Mouse (Mus musculus) midbrain, embryonic 12.5 days (tissue): ENCODE data around the gene Coq5. TPM values are rescaled to one million over a fixed set of nuclear protein-coding genes. Genes with fewer than 3 reads are reported as not detected.

Experiments used
- ATAC-seq: fragments of 200-750 bp; cut with Nextera tagmentation; 2 replicates; pipeline ENCODE4 v1.8.0; 2017; ENCODE audit warnings: low read depth, moderate TSS enrichment, moderate library complexity; ENCODE audit not compliant: low FRiP score
- H3K27ac ChIP-seq: fragments of 300-500 bp; sonication (generic); replicated peaks from 2 replicates; pipeline ENCODE4 v1.5.1; 2016; ENCODE audit warnings: mild to moderate bottlenecking
- H3K27me3 ChIP-seq: fragments of 300-500 bp; sonication (generic); 2 replicates; pipeline ENCODE4 v1.6.1; 2016; ENCODE audit warnings: mild to moderate bottlenecking
- H3K36me3 ChIP-seq: fragments of 300-500 bp; sonication (generic); 2 replicates; pipeline ENCODE4 v1.6.1; 2016
- H3K4me1 ChIP-seq: fragments of 300-500 bp; sonication (generic); 2 replicates; pipeline ENCODE4 v1.6.1; 2016
- H3K4me2 ChIP-seq: fragments of 300-500 bp; sonication (generic); replicated peaks from 2 replicates; pipeline ENCODE4 v1.6.1; 2016; ENCODE audit warnings: mild to moderate bottlenecking, moderate library complexity
- H3K4me3 ChIP-seq: fragments of 300-500 bp; sonication (generic); 2 replicates; pipeline ENCODE4 v1.5.1; 2016; ENCODE audit warnings: mild to moderate bottlenecking
- H3K9ac ChIP-seq: fragments of 300-500 bp; sonication (generic); replicated peaks from 2 replicates; pipeline ENCODE4 v1.6.1; 2016; ENCODE audit warnings: mild to moderate bottlenecking, moderate library complexity
- H3K9me3 ChIP-seq: fragments of 300-500 bp; sonication (generic); 2 replicates; pipeline ENCODE4 v1.6.1; 2016; ENCODE audit warnings: mild to moderate bottlenecking
- WGBS: fragments of 180-500 bp; shearing (Covaris S2); methylation state at CpG from one replicate; pipeline ENCODE4 v1.1.7; 2016; 5-methylcytosine and 5-hydroxymethylcytosine counted together
- polyA plus RNA-seq: library from polyadenylated mRNA; unstranded; fragments of >200 nt; fragmentation: Nextera tagmentation; extraction: Ambion mirVana; gene quantifications from 2 replicates; pipeline ENCODE4 v1.2.1, GENCODE M21; 2016

Coq5 gene
- polyA plus RNA-seq, 1 experiment from 2014 or later = 48.5 TPM

DNA sequence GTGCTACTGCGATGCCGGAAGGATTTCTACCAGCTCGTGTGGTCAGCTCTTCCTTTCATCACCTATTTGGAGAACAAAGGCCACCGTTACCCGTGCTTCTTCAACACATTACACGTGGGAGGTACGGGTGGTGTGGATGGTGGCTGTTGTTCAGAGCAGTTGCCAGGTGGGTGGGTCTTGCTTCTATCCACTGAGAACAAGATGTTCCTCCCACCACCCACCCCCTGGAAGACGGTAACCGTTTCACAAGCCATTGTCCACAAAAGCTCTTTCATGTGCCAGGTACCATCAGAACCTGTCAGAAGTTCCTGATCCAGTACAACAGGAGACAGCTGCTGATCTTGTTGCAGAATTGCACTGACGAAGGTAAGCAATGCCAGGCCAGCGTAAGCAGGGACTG, 39.3 kb upstream of the Coq5 start:
- Histone ChIP-seq H3K27ac (no peak overlapping the region), H3K27me3 (peaks cover 24% of the 10 kb centered on the region), H3K4me3 (no peak overlapping the region), H3K9ac (no peak overlapping the region), H3K4me1 (peaks cover 17% of the 10 kb centered on the region), H3K4me2 (no peak overlapping the region), H3K36me3 (peaks cover 57% of the 10 kb centered on the region), H3K9me3 (no peaks in the 10 kb centered on the region)
- ATAC-seq = no peak
- 92% methylated on average over 11 of the region's 11 CpGs for WGBS

DNA sequence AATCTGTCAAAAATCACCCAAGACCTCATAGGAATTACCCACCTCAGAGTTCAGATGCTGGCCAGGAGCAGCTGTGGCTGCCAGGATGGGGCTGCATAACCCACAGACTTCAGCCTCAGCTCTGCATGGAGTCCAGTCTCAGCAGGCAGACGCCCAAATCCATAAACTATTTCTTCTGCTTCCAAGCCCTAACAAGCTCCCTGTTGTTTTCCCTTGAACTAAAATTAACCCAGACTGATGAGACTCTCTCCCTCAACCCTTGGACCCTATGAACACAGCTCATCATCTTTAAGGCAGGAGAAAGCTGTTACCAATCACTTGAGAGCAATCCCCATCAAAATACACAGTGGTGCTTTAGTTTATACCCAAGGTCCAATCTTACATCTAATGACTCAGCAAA, 24.0 kb upstream of the Coq5 start:
- no peak overlapping the region for H3K27ac ChIP-seq
- 84% methylated on average over 1 of the region's 1 CpGs for WGBS
- H3K4me2 ChIP-seq = no peak overlapping the region
- H3K4me3 ChIP-seq = no peak overlapping the region
- no peaks in the 10 kb centered on the region for H3K27me3 ChIP-seq
- no peak overlapping the region for H3K9ac ChIP-seq
- H3K36me3 ChIP-seq = peaks cover 71% of the 10 kb centered on the region
- ATAC-seq = no peak
- H3K4me1 ChIP-seq = no peaks in the 10 kb centered on the region
- H3K9me3 ChIP-seq = no peaks in the 10 kb centered on the region

DNA sequence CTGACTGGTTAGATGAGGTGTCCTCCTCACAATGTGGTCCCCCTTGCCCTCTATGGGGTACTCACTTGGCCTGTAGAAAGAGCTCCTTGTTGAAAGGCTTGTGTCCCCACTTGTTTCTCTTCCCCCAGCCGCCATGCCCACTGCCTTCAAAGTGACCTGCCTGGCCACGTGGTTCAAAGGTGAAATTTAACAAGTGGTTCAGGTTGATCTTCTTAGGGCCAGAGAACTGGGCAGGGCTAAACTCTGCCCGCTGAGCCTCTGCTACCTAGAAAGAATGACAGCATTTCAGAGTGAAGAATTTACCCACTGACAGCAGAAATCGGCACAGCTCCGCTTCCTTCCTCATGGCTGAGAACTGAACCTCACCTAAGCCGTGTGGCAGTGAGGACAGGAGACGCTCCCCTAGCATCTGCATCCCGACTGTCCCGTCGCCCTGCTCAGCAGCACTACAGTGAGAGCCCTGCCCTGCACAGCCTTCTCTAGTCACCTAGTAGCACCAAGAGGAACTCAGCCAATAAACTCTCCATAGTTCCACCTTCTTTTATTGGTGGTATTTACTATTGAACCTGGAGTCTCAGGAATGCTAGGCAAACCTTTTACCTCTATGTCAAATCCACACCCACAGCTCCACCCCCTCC, 22.4 kb upstream of the Coq5 start:
- no peaks in the 10 kb centered on the region for H3K4me1 ChIP-seq
- H3K9me3 ChIP-seq = no peaks in the 10 kb centered on the region
- H3K9ac ChIP-seq = no peak overlapping the region
- H3K36me3 ChIP-seq = peaks cover 62% of the 10 kb centered on the region
- H3K4me2 ChIP-seq = no peak overlapping the region
- WGBS = 92% methylated on average over 10 of the region's 10 CpGs
- ATAC-seq = no peak
- no peak overlapping the region for H3K27ac ChIP-seq
- H3K27me3 ChIP-seq = no peaks in the 10 kb centered on the region
- H3K4me3 ChIP-seq = no peak overlapping the region

DNA sequence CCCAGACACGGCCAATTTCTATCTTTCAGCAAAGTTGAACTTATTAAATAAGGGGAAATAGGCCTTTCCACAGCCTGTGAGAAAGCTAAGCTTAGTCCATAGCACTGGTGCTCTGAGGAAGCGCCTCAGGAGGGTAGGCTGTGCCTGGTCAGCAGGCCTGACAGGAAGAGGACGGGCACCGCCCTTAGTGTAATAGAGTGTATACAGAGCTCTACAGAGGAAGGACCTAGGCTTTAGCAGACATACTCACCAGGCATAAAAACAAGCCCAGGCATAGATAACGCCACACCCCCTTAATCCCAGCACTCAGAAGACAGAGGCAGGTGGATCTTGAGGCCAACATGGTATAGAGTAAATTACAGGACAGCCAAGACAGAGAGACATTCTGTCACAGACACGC, 19.1 kb upstream of the Coq5 start:
- peaks cover 64% of the 10 kb centered on the region for H3K36me3 ChIP-seq
- no peaks in the 10 kb centered on the region for H3K27me3 ChIP-seq
- no peak overlapping the region for H3K9ac ChIP-seq
- no peak for ATAC-seq
- H3K4me1 ChIP-seq = peaks cover 7% of the 10 kb centered on the region; the same call in 1 of the 2 replicates
- 94% methylated on average over 6 of the region's 6 CpGs for WGBS
- H3K4me3 ChIP-seq = no peak overlapping the region
- no peaks in the 10 kb centered on the region for H3K9me3 ChIP-seq
- no peak overlapping the region for H3K4me2 ChIP-seq
- no peak overlapping the region for H3K27ac ChIP-seq

DNA sequence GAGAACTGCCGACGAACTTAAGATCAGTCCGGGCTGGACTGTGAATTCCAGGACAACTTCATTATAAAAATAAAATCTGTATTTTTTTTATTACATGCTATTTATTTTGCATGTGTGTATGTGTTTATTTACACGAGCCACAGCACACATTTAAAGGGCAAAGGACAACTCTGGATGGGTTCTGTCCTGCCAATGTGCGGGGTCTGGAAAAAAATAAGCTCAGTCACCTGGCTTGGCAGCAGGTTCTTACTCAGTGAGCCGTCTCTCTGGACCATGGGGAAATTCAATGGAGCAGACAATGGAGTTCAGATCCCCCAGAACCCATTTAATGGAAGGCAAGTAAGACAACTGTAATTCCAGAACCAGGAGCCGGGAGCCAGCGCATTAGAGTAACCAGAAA, 18.3 kb upstream of the Coq5 start:
- WGBS = 93% methylated on average over 8 of the region's 8 CpGs
- no peak overlapping the region for H3K4me2 ChIP-seq
- H3K27ac ChIP-seq = no peak overlapping the region
- no peak overlapping the region for H3K4me3 ChIP-seq
- H3K4me1 ChIP-seq = peaks cover 7% of the 10 kb centered on the region; the same call in 1 of the 2 replicates
- no peaks in the 10 kb centered on the region for H3K9me3 ChIP-seq
- H3K36me3 ChIP-seq = peaks cover 60% of the 10 kb centered on the region
- H3K9ac ChIP-seq = no peak overlapping the region
- ATAC-seq = no peak
- no peaks in the 10 kb centered on the region for H3K27me3 ChIP-seq

DNA sequence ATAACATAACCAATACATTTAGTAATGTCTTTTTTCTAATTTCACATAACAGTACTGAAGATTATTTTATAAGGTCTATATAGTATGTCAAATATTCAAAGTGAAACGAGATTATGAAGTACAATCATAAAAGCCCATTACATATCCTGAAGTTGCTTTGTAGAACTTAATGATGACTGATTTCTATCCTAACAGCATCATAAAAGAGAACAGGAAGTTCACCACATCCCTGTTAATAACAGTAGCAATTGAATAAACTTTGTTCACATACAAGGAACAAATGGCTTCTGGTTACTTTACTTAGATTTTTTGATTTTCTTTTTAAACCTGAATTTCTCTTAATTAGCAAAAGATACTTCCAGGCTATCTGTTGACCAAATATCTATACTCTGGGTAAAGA, 17.6 kb upstream of the Coq5 start:
- Histone ChIP-seq H3K4me3 (no peak overlapping the region), H3K36me3 (peaks cover 58% of the 10 kb centered on the region), H3K9me3 (no peaks in the 10 kb centered on the region), H3K27ac (no peak overlapping the region), H3K4me1 (peaks cover 7% of the 10 kb centered on the region; the same call in 1 of the 2 replicates), H3K4me2 (no peak overlapping the region), H3K9ac (no peak overlapping the region), H3K27me3 (no peaks in the 10 kb centered on the region)
- WGBS = 94% methylated on average over 1 of the region's 1 CpGs
- ATAC-seq = no peak

DNA sequence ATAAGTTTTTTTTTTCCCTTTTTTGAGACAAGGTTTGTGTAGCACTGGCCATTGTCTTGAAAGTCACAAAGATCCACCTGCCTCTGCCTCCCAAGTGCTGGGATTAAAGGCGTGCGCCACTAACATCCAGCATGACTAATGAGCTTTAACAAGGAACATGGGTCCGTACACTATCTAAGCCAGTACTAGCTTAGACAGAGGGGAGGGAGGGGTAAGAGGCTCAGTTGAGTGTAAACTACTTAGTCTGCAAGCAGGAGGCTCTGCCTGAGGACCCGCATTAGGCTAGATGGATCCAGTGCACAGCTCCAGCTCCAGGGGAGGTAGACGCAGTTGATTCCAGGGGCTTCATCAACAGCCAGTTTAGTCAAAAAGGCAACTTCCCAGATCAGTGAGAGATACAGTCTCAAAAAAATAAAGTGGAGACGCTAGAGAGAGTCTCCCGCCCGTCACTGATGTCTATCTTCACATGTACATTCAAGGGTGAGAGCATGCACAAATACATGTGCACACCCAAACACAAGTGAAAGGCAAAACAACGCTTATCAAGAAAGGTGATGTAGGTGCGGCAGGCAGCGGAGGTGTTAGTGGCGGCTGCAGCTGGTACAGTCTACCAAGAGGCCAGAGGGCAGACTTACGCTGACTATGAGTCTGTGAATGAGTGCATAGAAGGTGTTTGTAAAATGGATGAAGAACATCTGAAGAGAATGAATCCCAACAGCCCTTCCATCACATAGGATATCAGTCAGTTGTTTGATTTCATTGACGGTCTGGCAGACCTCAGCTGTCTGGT, 16.8 kb upstream of the Coq5 start:
- Histone ChIP-seq H3K4me2 (no peak overlapping the region), H3K27ac (no peak overlapping the region), H3K27me3 (no peaks in the 10 kb centered on the region), H3K9ac (no peak overlapping the region), H3K9me3 (no peaks in the 10 kb centered on the region), H3K4me1 (peaks cover 7% of the 10 kb centered on the region; the same call in 1 of the 2 replicates), H3K4me3 (no peak overlapping the region), H3K36me3 (peaks cover 50% of the 10 kb centered on the region)
- 81% methylated on average over 14 of the region's 14 CpGs for WGBS
- no peak for ATAC-seq

DNA sequence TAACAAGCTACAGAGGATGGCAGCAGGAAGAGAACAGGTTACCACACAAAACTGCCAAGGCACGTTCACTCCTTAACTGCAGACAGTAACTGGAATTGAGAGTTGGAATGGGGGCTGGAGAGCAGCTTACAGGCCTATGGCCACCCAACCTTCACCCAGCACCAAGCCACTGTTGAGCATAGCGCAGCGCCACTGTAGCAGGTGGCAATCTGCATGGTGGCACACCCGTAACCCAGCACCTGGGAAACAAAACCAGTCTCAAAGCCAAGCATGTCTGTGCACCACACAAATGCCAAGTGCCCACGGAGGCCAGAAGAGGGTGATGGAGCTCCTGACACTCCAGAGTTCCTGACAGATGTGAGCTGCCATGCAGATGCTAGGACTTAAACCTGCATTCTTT, 13.1 kb upstream of the Coq5 start:
- Histone ChIP-seq H3K9me3 (no peaks in the 10 kb centered on the region), H3K27ac (no peak overlapping the region), H3K4me2 (no peak overlapping the region), H3K36me3 (peaks cover 32% of the 10 kb centered on the region), H3K27me3 (no peaks in the 10 kb centered on the region), H3K4me3 (no peak overlapping the region), H3K4me1 (peaks cover 33% of the 10 kb centered on the region), H3K9ac (no peak overlapping the region)
- ATAC-seq = no peak
- WGBS = 98% methylated on average over 5 of the region's 5 CpGs

DNA sequence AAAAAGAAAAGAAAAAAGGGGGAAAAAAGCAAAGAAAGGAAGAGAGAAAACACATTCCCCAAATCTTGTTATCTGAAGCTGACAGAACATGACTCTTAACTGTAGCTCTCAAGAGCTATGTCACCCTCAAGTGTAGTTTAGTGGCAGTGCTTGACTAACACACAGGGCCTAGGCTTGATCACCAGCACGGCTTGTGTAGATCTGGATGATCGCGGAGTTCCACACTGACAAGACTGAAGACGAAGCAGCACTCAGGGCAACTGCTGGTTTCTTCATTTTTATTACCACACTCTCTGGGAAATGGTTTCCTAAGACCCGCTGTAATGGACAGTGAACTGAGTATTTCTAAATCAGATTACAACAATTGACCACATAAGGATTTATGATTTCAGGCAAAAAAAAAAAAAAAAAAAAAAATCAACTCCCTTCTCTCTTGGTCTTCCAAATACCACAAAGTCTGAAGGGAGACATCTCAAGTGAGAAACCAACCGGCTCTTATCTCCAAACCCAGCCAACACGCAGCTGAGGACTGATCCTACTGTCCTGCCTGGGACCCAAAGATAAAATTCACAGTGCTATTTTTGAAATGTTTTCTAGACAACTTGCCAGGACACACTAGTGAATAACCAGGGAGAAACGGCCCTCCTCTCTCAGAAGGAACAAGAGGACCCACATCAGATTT, 12.5 kb upstream of the Coq5 start:
- H3K27ac ChIP-seq = no peak overlapping the region
- peaks cover 37% of the 10 kb centered on the region for H3K4me1 ChIP-seq
- WGBS = 90% methylated on average over 8 of the region's 8 CpGs
- H3K36me3 ChIP-seq = peaks cover 32% of the 10 kb centered on the region
- ATAC-seq = no peak
- H3K4me3 ChIP-seq = no peak overlapping the region
- no peak overlapping the region for H3K4me2 ChIP-seq
- no peak overlapping the region for H3K9ac ChIP-seq
- H3K9me3 ChIP-seq = no peaks in the 10 kb centered on the region
- no peaks in the 10 kb centered on the region for H3K27me3 ChIP-seq

DNA sequence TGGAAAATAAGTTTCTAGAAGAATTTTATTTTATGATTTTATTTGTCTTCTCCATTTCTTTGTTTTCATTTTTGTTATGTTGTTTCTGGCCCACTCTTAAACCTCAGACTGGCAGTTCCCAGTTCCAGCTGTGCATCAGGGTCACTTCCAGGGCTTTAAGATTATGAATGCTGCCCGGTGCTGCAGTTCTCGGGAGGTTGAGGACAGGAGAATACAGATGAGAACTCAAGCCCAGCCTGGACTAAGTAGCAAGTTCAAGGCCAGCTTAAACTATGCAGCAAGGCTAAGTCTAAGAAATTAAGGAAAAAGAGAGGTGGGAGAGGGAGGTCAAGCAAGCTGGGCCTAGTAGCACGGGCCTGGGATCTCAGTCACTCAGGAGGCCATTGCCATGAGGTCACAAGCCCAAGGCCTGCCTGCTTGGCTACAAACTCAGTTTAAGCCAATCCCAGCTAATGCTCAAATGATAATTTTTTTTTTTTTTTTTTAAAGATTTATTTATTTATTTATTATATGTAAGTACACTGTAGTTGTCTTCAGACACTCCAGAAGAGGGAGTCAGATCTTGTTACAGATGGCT, 11.9 kb upstream of the Coq5 start:
- H3K4me1 ChIP-seq = peaks cover 35% of the 10 kb centered on the region
- H3K4me2 ChIP-seq = no peak overlapping the region
- no peak overlapping the region for H3K27ac ChIP-seq
- H3K36me3 ChIP-seq = peaks cover 31% of the 10 kb centered on the region
- ATAC-seq = no peak
- no peaks in the 10 kb centered on the region for H3K27me3 ChIP-seq
- no peaks in the 10 kb centered on the region for H3K9me3 ChIP-seq
- H3K9ac ChIP-seq = no peak overlapping the region
- 67% methylated on average over 3 of the region's 3 CpGs for WGBS
- no peak overlapping the region for H3K4me3 ChIP-seq

DNA sequence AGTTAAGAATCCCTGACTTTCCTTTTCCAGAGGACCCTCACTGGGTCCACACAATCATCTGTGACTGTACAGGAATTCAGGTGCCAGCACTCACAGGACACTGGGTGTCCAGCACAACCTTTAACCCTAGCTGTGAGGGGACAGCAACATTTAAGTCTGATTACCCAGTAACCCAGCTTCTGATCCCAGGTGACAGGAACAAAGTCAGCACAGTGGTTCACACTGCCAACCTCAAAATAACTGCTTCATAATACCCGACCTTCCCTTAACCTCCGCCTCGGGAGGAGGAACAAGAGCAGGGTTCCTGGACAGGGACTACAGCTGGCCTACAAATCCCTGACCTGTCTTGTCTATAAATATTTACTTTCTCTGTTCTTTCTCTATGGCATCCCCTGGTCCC, 11.2 kb upstream of the Coq5 start:
- no peak overlapping the region for H3K27ac ChIP-seq
- no peak for ATAC-seq
- H3K36me3 ChIP-seq = peaks cover 24% of the 10 kb centered on the region
- no peaks in the 10 kb centered on the region for H3K27me3 ChIP-seq
- 70% methylated on average over 3 of the region's 3 CpGs for WGBS
- H3K9ac ChIP-seq = no peak overlapping the region
- peaks cover 34% of the 10 kb centered on the region for H3K4me1 ChIP-seq
- no peaks in the 10 kb centered on the region for H3K9me3 ChIP-seq
- no peak overlapping the region for H3K4me2 ChIP-seq
- no peak overlapping the region for H3K4me3 ChIP-seq

DNA sequence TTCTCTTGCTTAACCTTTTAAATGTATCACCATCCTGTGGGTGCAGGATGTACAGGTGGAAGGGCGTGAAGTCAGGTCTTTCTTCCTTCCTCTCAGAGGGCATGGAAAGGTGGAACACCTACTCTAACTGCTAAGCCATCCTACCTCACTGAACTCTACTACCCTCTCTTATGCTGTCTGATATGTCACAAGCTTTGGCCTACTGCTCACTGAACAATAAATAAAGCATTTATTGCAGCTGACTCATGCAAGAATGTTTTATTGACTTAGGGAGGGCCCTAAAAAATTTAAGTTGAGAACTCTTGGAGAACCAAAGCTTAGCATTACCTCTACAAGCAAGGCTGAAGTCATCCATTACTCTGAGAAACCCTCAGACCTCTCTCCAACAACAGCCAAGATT, 9.5 kb upstream of the Coq5 start:
- 85% methylated on average over 1 of the region's 1 CpGs for whole genome bisulfite sequencing
- no peaks in the 10 kb centered on the region for H3K9me3 ChIP-seq
- no peaks in the 10 kb centered on the region for H3K27me3 ChIP-seq
- peak overlapping the region; percentile 14; the same call in 1 of the 2 replicates for H3K4me3 ChIP-seq
- H3K4me1 ChIP-seq = peaks cover 40% of the 10 kb centered on the region
- H3K27ac ChIP-seq = no peak overlapping the region
- peaks cover 24% of the 10 kb centered on the region for H3K36me3 ChIP-seq
- peak overlapping the region; percentile 81 for H3K4me2 ChIP-seq
- H3K9ac ChIP-seq = no peak overlapping the region
- no peak for ATAC-seq
